Mouse (Mus musculus) right cerebral cortex, postnatal 25 days (tissue): ENCODE measurements around the gene Thegl.

Experiments used
- DNase-seq: peaks from one replicate; pipeline ENCODE4 v3.0.0; 2022

Gene Thegl

DNA sequence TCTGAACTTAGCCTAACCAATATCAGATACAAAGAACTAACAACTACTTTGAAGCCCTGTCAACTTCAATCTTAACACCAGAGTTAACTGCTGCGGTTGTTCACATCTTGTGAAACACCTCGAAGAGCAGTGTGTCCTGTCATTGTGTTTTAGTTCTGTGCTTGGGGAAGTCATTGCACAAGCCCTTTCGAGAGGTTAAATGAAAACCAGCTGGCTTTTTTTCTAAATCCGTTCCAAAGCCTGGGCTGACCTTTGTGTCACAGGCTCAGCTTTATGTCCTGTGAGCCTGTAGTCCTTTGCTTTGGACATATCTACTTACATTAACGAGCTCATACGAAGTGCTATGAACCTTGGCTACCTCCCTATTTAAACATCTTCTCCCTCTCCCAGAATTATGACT, 81.9 kb downstream of the Thegl start:
- no peak for DNase-seq

DNA sequence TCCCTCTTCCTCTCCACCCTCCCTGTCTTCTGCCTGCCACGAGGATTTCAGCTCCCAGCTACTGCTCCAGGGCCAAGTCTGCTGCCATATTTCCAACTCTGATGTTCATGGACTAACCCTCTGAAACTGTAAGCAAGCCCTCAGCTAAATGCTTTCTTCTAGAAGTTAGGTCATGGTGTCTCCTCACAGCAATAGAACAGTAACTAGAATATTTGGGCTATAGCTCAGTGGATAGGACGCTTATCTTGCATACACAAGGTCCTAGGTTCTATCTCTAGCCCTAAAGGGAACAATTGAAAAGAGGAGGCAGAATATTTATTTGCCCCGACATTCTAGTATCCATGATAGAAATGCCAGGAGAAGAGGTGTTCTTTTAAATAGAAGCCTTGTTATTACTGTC, 83.1 kb downstream of the Thegl start:
- no peak for DNase-seq

DNA sequence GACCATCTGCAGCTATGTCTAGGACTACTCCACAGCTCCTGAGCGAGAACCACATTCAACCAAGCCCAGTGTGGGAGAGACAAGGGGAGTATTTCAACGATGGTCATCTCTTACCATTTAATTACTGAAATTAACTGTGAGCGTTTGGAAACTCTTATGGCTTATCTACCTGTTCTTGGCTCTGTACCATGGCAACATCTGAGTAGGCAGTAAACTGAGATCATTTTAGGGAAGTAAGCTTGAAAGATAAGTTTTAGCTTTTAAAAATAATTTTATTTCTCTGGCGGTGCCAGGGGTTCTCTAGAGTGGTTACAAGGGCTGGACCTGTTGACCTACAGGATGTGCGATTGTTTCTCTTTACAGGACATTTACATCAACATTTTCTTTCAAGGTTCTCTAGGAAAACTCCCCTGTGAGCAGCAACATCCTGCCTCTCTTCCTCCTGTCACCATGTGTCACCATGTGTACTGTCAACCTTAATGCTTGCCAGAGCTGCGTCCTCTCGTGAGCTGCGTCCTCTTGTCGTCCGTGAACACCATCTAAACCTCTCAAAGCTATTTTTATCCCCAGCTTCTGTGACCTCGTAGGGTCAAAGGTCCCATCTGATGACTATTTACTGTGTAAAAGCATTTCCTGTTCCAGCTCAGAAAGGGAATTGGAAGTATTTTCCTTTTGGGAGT, 83.6 kb downstream of the Thegl start:
- DNase-seq, result no peak

DNA sequence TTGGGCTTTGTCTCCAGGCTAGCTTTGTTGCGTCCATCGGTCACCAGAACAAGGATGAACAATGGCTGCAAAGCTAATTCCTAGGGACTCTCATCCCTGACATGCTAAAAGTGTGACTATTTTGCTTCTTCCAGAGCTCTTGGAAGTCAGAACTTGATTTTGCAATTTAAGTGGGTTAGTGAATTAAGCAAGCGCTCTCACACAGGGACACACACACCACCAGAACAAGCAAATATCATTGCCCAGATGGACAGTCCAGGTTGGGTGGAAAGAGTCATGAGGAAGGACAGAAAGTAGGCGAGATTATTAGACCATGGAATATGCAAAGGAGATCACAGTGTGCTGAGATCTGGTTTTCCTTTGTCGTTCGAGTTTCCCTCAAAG, 84.2 kb downstream of the Thegl start:
- no peak for DNase-seq

DNA sequence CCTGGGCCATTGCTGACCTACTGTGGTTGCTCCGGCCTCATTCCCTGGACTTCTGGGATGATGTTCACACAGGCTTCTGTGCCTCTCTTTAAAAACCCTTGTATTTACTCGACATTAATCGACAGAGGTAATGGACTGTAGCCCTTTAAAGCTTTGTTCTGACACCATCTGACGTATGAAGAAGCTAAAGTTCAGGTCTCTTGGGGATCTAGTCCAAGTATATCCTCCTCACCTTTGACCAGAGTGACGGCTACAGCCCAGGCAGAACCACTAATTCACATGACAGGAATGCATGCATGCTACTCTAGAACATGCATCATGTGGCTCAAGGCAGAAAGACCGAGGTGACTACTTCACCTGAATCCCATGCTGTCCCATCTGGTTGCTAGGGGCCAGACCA, 84.9 kb downstream of the Thegl start:
- DNase-seq, result no peak

DNA sequence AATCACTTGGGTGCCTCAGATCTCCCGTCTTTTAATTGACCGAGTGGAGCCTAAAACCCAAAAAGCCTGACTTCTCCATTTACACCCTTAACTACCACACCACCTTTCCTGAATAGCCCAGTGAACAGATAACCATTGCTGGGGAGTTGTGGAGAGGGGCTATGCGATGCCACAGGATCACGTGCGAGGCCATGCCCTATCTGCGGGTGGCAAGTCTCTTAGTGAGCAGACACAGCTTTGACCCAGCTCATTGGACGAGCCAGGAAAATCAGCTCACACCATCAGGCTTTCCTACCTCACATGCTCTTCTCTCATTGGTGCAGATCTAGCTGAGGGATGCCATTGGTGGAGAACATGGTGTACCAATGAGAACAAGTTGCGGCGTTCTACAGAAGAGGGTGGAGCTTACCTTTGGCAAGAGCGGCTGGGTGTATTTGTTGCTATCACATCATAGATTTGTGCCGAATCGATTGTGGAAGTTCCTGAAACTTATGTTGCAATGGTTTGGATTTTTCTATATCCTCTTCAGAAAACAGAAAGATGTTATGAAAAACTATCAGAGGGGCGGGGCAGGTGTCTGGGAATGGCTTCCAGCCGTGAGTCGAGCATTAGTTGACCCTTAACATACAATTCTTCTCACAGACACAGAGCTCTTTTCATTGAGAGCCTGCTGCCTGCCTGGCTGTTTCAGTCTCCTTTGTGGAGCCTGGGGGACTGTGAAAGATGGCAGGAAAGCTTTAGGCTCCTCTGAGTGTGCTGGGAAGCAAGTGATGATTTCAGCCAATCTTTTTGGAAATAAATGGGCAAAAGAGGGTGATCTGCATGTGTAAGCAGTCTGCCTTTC, 86.9 kb downstream of the Thegl start:
- no peak for DNase-seq

DNA sequence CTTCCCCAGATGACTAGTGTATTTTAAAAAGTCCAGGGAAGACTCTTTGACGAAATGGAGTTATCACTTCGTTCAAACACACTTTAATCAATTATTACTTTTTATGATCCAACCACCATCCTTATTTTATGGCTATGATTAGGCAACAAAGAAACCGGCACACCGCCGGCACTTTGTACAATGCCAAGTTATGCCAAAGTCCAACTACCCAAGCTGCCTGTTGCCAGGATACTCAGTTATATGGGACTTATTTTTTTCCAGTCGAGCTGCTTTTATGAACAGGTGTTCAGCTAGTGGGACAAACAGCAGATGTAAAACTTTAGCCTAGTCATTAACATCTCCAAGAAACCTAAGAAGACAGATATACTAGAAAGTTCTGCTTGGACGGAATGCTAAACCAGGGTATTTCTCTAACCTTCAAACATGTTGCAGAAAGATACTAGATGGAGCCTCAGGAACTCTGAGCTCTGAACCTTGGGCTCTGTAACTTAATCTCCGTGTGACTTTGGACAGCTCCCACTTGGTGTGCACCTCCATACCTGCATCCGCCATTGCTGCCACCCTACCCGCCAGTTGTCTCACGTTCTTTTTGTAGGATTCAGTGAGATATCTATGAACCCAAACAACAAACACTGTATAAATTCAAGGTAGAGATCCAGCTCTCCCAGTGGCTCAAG, 91.5 kb downstream of the Thegl start:
- DNase-seq, result no peak

DNA sequence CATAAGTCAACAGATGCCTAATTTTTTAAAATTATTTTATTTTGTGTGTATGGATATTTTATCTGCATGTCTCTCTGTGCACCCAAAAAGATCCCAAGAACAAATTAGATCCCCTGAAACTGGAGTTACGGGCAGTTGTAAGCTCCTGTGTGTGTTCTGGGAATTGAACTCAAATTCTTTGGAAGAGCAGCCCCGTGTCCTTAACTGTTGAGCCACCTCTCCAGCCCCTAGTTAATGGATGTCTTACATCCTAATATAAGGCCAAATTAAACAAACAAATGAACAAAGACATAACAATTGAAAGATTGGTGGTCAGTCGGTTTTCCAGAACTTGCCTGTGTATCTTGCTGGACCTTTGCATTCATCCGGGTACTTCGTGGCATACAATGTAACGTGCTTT, 93.0 kb downstream of the Thegl start:
- DNase-seq, result no peak

DNA sequence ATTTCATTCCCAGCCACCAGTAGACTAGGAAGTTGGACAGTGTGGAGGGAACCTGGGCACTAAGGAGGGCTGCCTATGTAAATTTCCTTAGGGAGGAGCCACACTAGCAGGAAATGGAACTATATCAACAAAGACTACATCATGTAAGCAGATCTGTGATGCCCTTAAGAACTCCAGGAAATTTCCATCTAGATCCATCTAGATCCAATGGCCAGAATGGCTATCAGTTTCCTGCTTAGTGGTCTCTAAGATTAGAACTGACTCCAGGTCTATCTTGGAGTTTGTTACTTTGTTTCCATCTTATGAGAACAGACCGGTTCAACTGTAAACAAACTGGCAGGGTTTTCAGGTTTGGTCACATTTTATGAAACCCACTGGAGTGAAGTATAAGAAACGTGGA, 94.0 kb downstream of the Thegl start:
- DNase-seq, result no peak
